Mouse (Mus musculus) granulocyte monocyte progenitor cell, adult 5-6 weeks (primary cell): ENCODE measurements around the gene Col24a1. TPM values are rescaled to one million over a fixed set of nuclear protein-coding genes. Genes with fewer than 3 reads are reported as not detected.

Source experiments
- ATAC-seq: replicated peaks from 2 replicates; pipeline ENCODE4 v1.8.0; 2016; ENCODE audit warnings: mild to moderate bottlenecking, moderate TSS enrichment, inconsistent platforms; ENCODE audit not compliant: poor library complexity, severe bottlenecking
- total RNA-seq, 2 experiments: library from RNA; stranded (forward) in 1 of 2; stranded (reverse) in 1 of 2; fragments of 200-712, 200-1000 nt in 1 of 2; fragments of >200 nt in 1 of 2; fragmentation: Nextera tagmentation in 1 of 2; gene quantifications; 2 replicates each; pipeline ENCODE4 v1.2.3; 2014 to 2017

The Col24a1 gene
- total RNA-seq (2014; fragmentation: Nextera tagmentation), result not detected in 2 replicates
- not detected in 2 replicates for total RNA-seq (2017)

GRCm38 (mm10) chr3:145292337-145293134 lies at the start of gene Col24a1:
Gene Col24a1, plus strand, starts transcription at chr3:145292472.
- peak; percentile 26; the same call in 1 of the 2 replicates for ATAC-seq

GRCm38 (mm10) chr3:145248040-145248439 lies 44.2 kb upstream of the Col24a1 start:
- ATAC-seq, result no peak

GRCm38 (mm10) chr3:145253066-145253465 lies 39.2 kb upstream of the Col24a1 start:
- ATAC-seq, result no peak

GRCm38 (mm10) chr3:145254764-145255396 lies 37.4 kb upstream of the Col24a1 start:
- ATAC-seq, result no peak

- ATAC-seq, result no peak
These were observed 35.6 kb upstream of the Col24a1 start for GRCm38 (mm10) chr3:145256647-145257046.

GRCm38 (mm10) chr3:145259678-145260077 lies 32.6 kb upstream of the Col24a1 start:
- ATAC-seq, result no peak

GRCm38 (mm10) chr3:145263131-145263530 lies 29.1 kb upstream of the Col24a1 start:
- no peak for ATAC-seq

GRCm38 (mm10) chr3:145268066-145268465 lies 24.2 kb upstream of the Col24a1 start:
- peak; percentile 30; the same call in 1 of the 2 replicates for ATAC-seq

GRCm38 (mm10) chr3:145274191-145274590 lies 18.1 kb upstream of the Col24a1 start:
- no peak for ATAC-seq

GRCm38 (mm10) chr3:145293207-145293606 lies 935 bp downstream of the Col24a1 start:
- peak; percentile 38; the same call in 1 of the 2 replicates for ATAC-seq

GRCm38 (mm10) chr3:145293623-145294307 lies 1.5 kb downstream of the Col24a1 start:
- peak; percentile 9; the same call in 1 of the 2 replicates for ATAC-seq

GRCm38 (mm10) chr3:145299980-145300591 lies 7.8 kb downstream of the Col24a1 start:
- no peak for ATAC-seq

GRCm38 (mm10) chr3:145305311-145305710 lies 13.0 kb downstream of the Col24a1 start:
- no peak; the same call in 1 of the 2 replicates for ATAC-seq

GRCm38 (mm10) chr3:145307209-145307608 lies 14.9 kb downstream of the Col24a1 start:
- ATAC-seq, result peak; percentile 73

- ATAC-seq, result no peak
These were observed 28.5 kb downstream of the Col24a1 start for GRCm38 (mm10) chr3:145320587-145321274.

- no peak for ATAC-seq
These were observed 33.1 kb downstream of the Col24a1 start for GRCm38 (mm10) chr3:145325402-145325801.

- peak; percentile 52; the same call in 1 of the 2 replicates for ATAC-seq
These were observed 39.4 kb downstream of the Col24a1 start for GRCm38 (mm10) chr3:145331642-145332041.

GRCm38 (mm10) chr3:145334046-145334445 lies 41.8 kb downstream of the Col24a1 start:
- no peak for ATAC-seq

GRCm38 (mm10) chr3:145337161-145337560 lies 44.9 kb downstream of the Col24a1 start:
- ATAC-seq, result no peak
